Mouse (Mus musculus): ENCODE measurements around the gene Nat8f1. TPM values are rescaled to one million over a fixed set of nuclear protein-coding genes. Genes with fewer than 3 reads are reported as not detected.
A peak's percentile ranks its signal among the peaks of the same experiment; 100 is the strongest.
"Not testable (repeated sequence)": the region's sequence is repeated elsewhere in the genome, so short reads cannot be mapped to it uniquely, and the experiment has no call there.

Nat8f1 gene
- total and polyA plus RNA-seq, 2 experiments from 2014 or later = 15.8 to 20.7 TPM

GRCm38 (mm10) chr6:85923643-85924042 is 8.2 kb upstream of the Nat8f1 start:
- H3K27me3 ChIP-seq (ENCODE audit: insufficient read depth, low read length) = no peaks in the 10 kb centered on the region
- no peaks in the 10 kb centered on the region for H3K4me1 ChIP-seq (ENCODE audit: insufficient read depth, low read length)
- ATAC-seq (no peak), DNase-seq (ENCODE audit: low spot score) (no peak)
- WGBS = 97% methylated on average over 1 of the region's 1 CpGs
- TF ChIP-seq CTCF (IDR thresholded peaks at IDR 0.05; ENCODE audit: low read depth) = no peak
- no peak overlapping the region for H3K4me2 ChIP-seq (ENCODE audit: low read depth, low read length)
- peaks cover 44% of the 10 kb centered on the region for H3K36me3 ChIP-seq (ENCODE audit: insufficient read depth, low read length)
- H3K4me3 ChIP-seq (ENCODE audit: low read length) = no peak overlapping the region
- no peak overlapping the region for H3K27ac ChIP-seq
- no peak overlapping the region for H3K9ac ChIP-seq (replicated peaks; ENCODE audit: low read length)
- no peaks in the 10 kb centered on the region for H3K9me3 ChIP-seq (ENCODE audit: low read length)

GRCm38 (mm10) chr6:85919401-85919800 is 3.9 kb upstream of the Nat8f1 start:
- DNase-seq (ENCODE audit: low spot score) (no peak), ATAC-seq (no peak)
- Histone ChIP-seq H3K4me2 (ENCODE audit: low read depth, low read length) (no peak overlapping the region), H3K27ac (no peak overlapping the region), H3K9ac (replicated peaks; ENCODE audit: low read length) (no peak overlapping the region), H3K4me3 (ENCODE audit: low read length) (no peak overlapping the region), H3K9me3 (ENCODE audit: low read length) (no peaks in the 10 kb centered on the region), H3K36me3 (ENCODE audit: insufficient read depth, low read length) (peaks cover 7% of the 10 kb centered on the region; the same call in 1 of the 2 replicates), H3K27me3 (ENCODE audit: insufficient read depth, low read length) (no peaks in the 10 kb centered on the region), H3K4me1 (ENCODE audit: insufficient read depth, low read length) (peaks cover 13% of the 10 kb centered on the region)
- no peak for TF ChIP-seq CTCF (IDR thresholded peaks at IDR 0.05; ENCODE audit: low read depth)
- WGBS = 96% methylated on average over 4 of the region's 4 CpGs

DNA sequence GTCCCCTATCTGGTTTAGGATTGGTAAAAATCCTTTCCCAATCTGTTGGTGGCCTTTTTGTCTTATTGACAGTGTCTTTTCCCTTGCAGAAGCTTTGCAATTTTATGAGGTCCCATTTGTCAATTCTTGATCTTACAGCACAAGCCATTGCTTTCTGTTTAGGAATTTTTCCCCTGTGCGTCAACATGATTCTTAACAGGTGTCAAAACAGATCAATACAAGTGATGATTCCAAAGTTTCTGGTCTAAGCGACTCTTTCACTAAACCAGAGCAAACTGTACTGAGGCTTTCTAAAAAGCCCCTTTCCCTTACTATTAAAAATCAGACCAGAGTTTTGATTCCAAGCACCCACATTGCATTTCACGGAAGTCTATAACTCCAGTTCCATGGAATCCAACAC is 2.9 kb upstream of the Nat8f1 start:
- not testable (repeated sequence) for H3K9me3 ChIP-seq (ENCODE audit: low read length); H3K27me3 ChIP-seq (ENCODE audit: insufficient read depth, low read length); ATAC-seq; H3K4me3 ChIP-seq (ENCODE audit: low read length); DNase-seq (ENCODE audit: low spot score); H3K4me2 ChIP-seq (ENCODE audit: low read depth, low read length); H3K9ac ChIP-seq (replicated peaks; ENCODE audit: low read length); H3K27ac ChIP-seq; H3K36me3 ChIP-seq (ENCODE audit: insufficient read depth, low read length)
- peaks cover 14% of the 10 kb centered on the region for H3K4me1 ChIP-seq (ENCODE audit: insufficient read depth, low read length)
- WGBS = 94% methylated on average over 3 of the region's 3 CpGs

GRCm38 (mm10) chr6:85916596-85916995 is 1.1 kb upstream of the Nat8f1 start:
- no peaks in the 10 kb centered on the region for H3K27me3 ChIP-seq (ENCODE audit: insufficient read depth, low read length)
- H3K4me2 ChIP-seq (ENCODE audit: low read depth, low read length) = peak overlapping the region; percentile 78
- peak overlapping the region; percentile 64 for H3K4me3 ChIP-seq (ENCODE audit: low read length)
- DNase-seq (ENCODE audit: low spot score) (no peak), ATAC-seq (no peak)
- H3K9ac ChIP-seq (replicated peaks; ENCODE audit: low read length) = peak overlapping the region; percentile 68; the same call in 1 of the 2 replicates
- H3K4me1 ChIP-seq (ENCODE audit: insufficient read depth, low read length) = peaks cover 14% of the 10 kb centered on the region
- 83% methylated on average over 6 of the region's 6 CpGs for WGBS
- peak overlapping the region; percentile 92 for H3K27ac ChIP-seq
- H3K36me3 ChIP-seq (ENCODE audit: insufficient read depth, low read length) = peaks cover 4% of the 10 kb centered on the region; the same call in 1 of the 2 replicates
- no peaks in the 10 kb centered on the region for H3K9me3 ChIP-seq (ENCODE audit: low read length)
- no peak for TF ChIP-seq CTCF (IDR thresholded peaks at IDR 0.05; ENCODE audit: low read depth)

DNA sequence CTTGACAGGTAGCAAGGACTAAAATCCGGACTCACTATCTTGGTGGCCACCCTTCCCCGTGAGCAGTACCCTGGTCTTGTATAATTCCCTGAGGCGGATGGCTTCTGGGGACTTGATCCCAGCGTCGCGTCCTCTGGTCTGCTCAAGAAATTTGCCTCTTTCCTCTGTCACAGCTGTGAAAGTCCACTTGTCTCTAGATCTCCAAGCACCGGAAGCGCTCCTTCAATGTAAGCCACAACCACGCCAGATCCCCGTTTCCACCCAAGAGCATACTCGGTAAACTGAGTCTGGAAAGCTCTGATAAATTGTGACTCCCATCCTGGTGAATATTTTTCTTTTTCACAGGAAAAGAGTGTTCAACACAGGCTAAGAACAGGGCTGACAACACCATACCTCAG is 347 bp downstream of the Nat8f1 start:
- Histone ChIP-seq H3K9me3 (ENCODE audit: low read length) (no peaks in the 10 kb centered on the region), H3K4me1 (ENCODE audit: insufficient read depth, low read length) (peaks cover 14% of the 10 kb centered on the region), H3K9ac (replicated peaks; ENCODE audit: low read length) (peak overlapping the region; percentile 68), H3K27ac (peak overlapping the region; percentile 92), H3K4me2 (ENCODE audit: low read depth, low read length) (peak overlapping the region; percentile 78), H3K36me3 (ENCODE audit: insufficient read depth, low read length) (no peaks in the 10 kb centered on the region), H3K27me3 (ENCODE audit: insufficient read depth, low read length) (no peaks in the 10 kb centered on the region), H3K4me3 (ENCODE audit: low read length) (peak overlapping the region; percentile 64)
- WGBS = 2% methylated on average over 11 of the region's 11 CpGs
- TF ChIP-seq CTCF (IDR thresholded peaks at IDR 0.05; ENCODE audit: low read depth) = no peak
- ATAC-seq (peak; percentile 19), DNase-seq (ENCODE audit: low spot score) (peak; percentile 22)

GRCm38 (mm10) chr6:85911587-85911986 is 3.9 kb downstream of the Nat8f1 start, which contains the start of gene Tprkb:
TSS of gene Tprkb (plus strand) at chr6:85911865.
- DNase-seq (ENCODE audit: low spot score) (no peak), ATAC-seq (no peak)
- H3K9me3 ChIP-seq (ENCODE audit: low read length) = no peaks in the 10 kb centered on the region
- 80% methylated on average over 3 of the region's 3 CpGs for WGBS
- no peaks in the 10 kb centered on the region for H3K27me3 ChIP-seq (ENCODE audit: insufficient read depth, low read length)
- peaks cover 12% of the 10 kb centered on the region for H3K4me1 ChIP-seq (ENCODE audit: insufficient read depth, low read length)
- no peak within 1 kb of the TSS for H3K27ac ChIP-seq
- H3K4me2 ChIP-seq (ENCODE audit: low read depth, low read length) = no peak within 1 kb of the TSS
- no peak within 1 kb of the TSS for H3K9ac ChIP-seq (replicated peaks; ENCODE audit: low read length)
- H3K4me3 ChIP-seq (ENCODE audit: low read length) = no peak within 1 kb of the TSS
- no peaks in the 10 kb centered on the region for H3K36me3 ChIP-seq (ENCODE audit: insufficient read depth, low read length)
- no peak for TF ChIP-seq CTCF (IDR thresholded peaks at IDR 0.05; ENCODE audit: low read depth)

GRCm38 (mm10) chr6:85909704-85910103 is 5.8 kb downstream of the Nat8f1 start:
- Histone ChIP-seq H3K4me3 (ENCODE audit: low read length) (no peak overlapping the region), H3K36me3 (ENCODE audit: insufficient read depth, low read length) (no peaks in the 10 kb centered on the region), H3K9me3 (ENCODE audit: low read length) (no peaks in the 10 kb centered on the region), H3K27me3 (ENCODE audit: insufficient read depth, low read length) (no peaks in the 10 kb centered on the region), H3K9ac (replicated peaks; ENCODE audit: low read length) (no peak overlapping the region), H3K4me1 (ENCODE audit: insufficient read depth, low read length) (peaks cover 4% of the 10 kb centered on the region; the same call in 1 of the 2 replicates), H3K4me2 (ENCODE audit: low read depth, low read length) (no peak overlapping the region), H3K27ac (no peak overlapping the region)
- WGBS = 97% methylated on average over 1 of the region's 1 CpGs
- TF ChIP-seq CTCF (IDR thresholded peaks at IDR 0.05; ENCODE audit: low read depth) = no peak
- DNase-seq (ENCODE audit: low spot score) (no peak), ATAC-seq (no peak)
